Mouse (Mus musculus): ENCODE results near the gene Exd2.

Exd2 gene

GRCm38 (mm10) chr12:80498356-80498755 lies 35.5 kb downstream of the Exd2 start:
- DNase-seq (ENCODE audit: low spot score), result no peak

- no peak for DNase-seq (ENCODE audit: low spot score)
These were observed 37.6 kb downstream of the Exd2 start for GRCm38 (mm10) chr12:80500506-80500905.

GRCm38 (mm10) chr12:80504718-80505117 lies 41.8 kb downstream of the Exd2 start:
- no peak for DNase-seq (ENCODE audit: low spot score)

- DNase-seq (ENCODE audit: low spot score), result no peak
These were observed 44.3 kb downstream of the Exd2 start for GRCm38 (mm10) chr12:80507041-80507745.

- DNase-seq (ENCODE audit: low spot score), result no peak
These were observed 55.1 kb downstream of the Exd2 start, which contains the start of gene Galnt16 for GRCm38 (mm10) chr12:80517977-80518376. TSS of gene Galnt16 (plus strand) at chr12:80518277.

- no peak for DNase-seq (ENCODE audit: low spot score)
These were observed 55.5 kb downstream of the Exd2 start for GRCm38 (mm10) chr12:80518393-80518756.

- no peak for DNase-seq (ENCODE audit: low spot score)
These were observed 56.1 kb downstream of the Exd2 start for GRCm38 (mm10) chr12:80518757-80519620.

- DNase-seq (ENCODE audit: low spot score), result no peak
These were observed 56.9 kb downstream of the Exd2 start for GRCm38 (mm10) chr12:80519621-80520332.

GRCm38 (mm10) chr12:80522006-80522405 lies 59.1 kb downstream of the Exd2 start:
- DNase-seq (ENCODE audit: low spot score), result no peak

GRCm38 (mm10) chr12:80524276-80524921 lies 61.5 kb downstream of the Exd2 start:
- no peak for DNase-seq (ENCODE audit: low spot score)

GRCm38 (mm10) chr12:80525513-80525912 lies 62.6 kb downstream of the Exd2 start:
- DNase-seq (ENCODE audit: low spot score), result no peak

- DNase-seq (ENCODE audit: low spot score), result no peak
These were observed 63.6 kb downstream of the Exd2 start for GRCm38 (mm10) chr12:80526511-80526910.

- DNase-seq (ENCODE audit: low spot score), result no peak
These were observed 65.0 kb downstream of the Exd2 start for GRCm38 (mm10) chr12:80527727-80528389.

GRCm38 (mm10) chr12:80530052-80530451 lies 67.2 kb downstream of the Exd2 start:
- no peak for DNase-seq (ENCODE audit: low spot score)

- DNase-seq (ENCODE audit: low spot score), result no peak
These were observed 67.7 kb downstream of the Exd2 start for GRCm38 (mm10) chr12:80530630-80531029.

GRCm38 (mm10) chr12:80531585-80531984 lies 68.7 kb downstream of the Exd2 start:
- no peak for DNase-seq (ENCODE audit: low spot score)

GRCm38 (mm10) chr12:80533876-80534275 lies 71.0 kb downstream of the Exd2 start:
- DNase-seq (ENCODE audit: low spot score), result no peak

GRCm38 (mm10) chr12:80537313-80537712 lies 74.4 kb downstream of the Exd2 start:
- DNase-seq (ENCODE audit: low spot score), result no peak

- DNase-seq (ENCODE audit: low spot score), result no peak
These were observed 75.4 kb downstream of the Exd2 start for GRCm38 (mm10) chr12:80538311-80538710.

GRCm38 (mm10) chr12:80545310-80545709 lies 82.4 kb downstream of the Exd2 start:
- DNase-seq (ENCODE audit: low spot score), result no peak

- peak; percentile 12 for DNase-seq (ENCODE audit: low spot score)
These were observed 86.8 kb downstream of the Exd2 start for GRCm38 (mm10) chr12:80549646-80550045.
